Mouse (Mus musculus): Measurements from ENCODE around the gene Tmem50a.
"Not testable (repeated sequence)": the region's sequence is repeated elsewhere in the genome, so short reads cannot be mapped to it uniquely, and the experiment has no call there.

The Tmem50a gene

GRCm38 (mm10) chr4:134922925-134923244 is 8.1 kb upstream of the Tmem50a start:
- peak; percentile 34 for DNase-seq

DNA sequence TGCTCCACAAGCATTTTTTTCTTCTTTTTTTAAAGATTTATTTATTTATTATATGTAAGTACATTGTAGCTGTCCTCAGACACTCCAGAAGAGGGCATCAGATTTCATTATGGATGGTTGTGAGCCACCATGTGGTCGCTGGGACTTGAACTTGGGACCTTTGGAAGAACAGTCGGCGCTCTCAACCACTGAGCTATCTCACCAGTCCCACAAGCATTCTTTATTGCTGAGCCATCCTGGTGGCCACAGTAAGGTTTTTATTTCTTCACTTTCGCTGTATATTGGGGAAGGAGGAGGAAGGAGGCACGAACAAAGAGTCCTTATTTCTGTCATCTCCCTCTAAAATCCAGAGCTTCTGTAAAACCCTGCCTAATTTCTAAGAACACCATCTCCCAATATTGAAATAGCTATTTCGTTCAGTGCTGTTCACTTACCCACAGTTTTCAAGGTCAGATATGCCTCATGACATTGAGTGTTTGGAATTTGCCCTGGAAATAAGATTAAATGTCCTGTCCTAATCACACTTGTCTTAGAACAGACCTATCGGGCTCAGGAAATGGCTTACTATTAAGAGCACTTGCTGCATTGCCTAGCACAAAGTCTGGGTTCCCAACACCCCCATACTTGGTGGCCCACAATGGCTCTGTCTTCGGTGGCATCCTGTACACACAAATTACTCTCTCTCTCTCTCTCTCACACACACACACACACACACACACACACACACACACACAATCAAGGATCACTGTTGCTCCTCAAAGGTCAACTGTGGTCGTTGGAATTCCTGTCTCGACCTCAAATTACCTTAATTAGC is 7.5 kb upstream of the Tmem50a start:
- DNase-seq, result no peak

- no peak for DNase-seq
Measured at GRCm38 (mm10) chr4:134921703-134922102, 6.9 kb upstream of the Tmem50a start.

DNA sequence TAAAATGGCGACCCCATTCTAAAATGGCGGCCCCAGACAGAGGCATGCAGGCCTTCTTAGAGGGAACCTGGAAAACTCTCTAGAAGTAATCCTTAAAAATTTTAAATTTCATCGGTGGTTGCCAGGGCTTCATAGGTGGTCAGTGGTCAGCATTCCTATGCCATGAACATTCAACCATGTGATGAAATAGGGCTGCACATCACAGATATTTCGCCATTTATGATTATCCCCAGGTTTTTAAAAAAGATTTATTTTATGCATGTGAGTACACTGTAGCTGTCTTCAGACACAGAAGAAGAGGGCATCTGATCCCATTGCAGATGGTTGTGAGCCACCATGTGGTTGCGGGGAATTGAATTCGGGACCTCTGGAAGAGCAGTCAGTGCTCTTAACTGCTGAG is 5.8 kb upstream of the Tmem50a start:
- DNase-seq, result no peak

GRCm38 (mm10) chr4:134919733-134920540 is 5.1 kb upstream of the Tmem50a start:
- no peak for DNase-seq

DNA sequence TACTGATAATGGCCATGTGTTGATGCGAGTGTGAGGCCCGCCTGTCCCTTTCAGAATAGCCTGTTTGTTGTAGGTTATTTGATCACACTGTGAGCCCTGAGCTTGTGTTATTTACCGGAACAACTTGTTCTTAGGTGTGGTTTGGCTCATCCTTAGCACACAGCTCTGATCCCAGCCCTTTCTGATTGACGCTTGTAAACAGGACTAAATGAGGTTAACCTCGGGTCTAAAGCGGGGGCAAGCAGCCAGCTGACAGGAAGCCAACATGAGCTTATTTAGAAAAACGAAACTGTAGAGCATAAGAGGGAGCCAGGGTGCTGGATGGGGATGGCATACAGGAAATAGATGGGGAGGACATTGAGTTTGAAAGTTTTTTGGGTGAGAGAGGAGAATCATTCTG is 3.6 kb upstream of the Tmem50a start:
- no peak for DNase-seq

- no peak for DNase-seq
Measured at GRCm38 (mm10) chr4:134917194-134917593, 2.4 kb upstream of the Tmem50a start.

DNA sequence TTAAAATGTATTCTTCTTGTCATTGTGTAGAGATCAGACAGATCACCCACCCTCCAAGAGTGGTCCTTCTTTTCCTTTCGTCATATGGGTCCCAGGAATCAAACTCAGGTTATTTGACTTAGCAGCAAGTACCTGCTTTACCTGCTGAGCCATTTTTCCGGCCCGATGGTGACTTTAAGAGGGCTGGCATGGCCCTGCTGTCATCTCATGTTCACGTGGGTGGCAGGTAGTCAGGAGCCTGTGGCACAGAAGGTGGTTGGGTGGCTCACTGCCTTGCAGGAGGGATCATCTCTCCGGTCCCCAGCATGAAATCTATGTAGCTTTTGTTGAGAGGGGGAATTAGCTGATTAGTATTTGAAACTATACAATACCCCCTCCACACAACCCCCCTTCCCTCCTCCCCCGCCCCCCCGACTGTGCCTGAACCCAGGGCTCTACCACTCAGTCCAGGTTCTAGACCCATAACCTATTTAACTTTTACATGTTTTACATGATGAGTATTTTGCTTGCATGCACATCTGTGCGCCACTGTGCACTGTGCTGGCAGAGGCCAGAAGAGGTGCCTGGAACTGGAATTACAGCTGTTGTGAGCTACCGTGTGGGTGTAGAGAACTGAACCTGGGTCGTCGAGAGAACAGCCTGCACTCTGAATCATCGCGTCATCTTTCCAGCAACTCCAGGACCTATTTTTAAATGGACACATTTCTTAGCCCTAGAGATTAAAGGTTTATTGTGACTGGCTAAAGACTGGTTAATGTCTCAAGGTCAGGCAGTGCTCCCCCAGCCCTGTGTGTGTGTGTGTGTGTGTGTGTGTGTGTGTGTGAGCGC is 613 bp upstream of the Tmem50a start:
- DNase-seq, result no peak

DNA sequence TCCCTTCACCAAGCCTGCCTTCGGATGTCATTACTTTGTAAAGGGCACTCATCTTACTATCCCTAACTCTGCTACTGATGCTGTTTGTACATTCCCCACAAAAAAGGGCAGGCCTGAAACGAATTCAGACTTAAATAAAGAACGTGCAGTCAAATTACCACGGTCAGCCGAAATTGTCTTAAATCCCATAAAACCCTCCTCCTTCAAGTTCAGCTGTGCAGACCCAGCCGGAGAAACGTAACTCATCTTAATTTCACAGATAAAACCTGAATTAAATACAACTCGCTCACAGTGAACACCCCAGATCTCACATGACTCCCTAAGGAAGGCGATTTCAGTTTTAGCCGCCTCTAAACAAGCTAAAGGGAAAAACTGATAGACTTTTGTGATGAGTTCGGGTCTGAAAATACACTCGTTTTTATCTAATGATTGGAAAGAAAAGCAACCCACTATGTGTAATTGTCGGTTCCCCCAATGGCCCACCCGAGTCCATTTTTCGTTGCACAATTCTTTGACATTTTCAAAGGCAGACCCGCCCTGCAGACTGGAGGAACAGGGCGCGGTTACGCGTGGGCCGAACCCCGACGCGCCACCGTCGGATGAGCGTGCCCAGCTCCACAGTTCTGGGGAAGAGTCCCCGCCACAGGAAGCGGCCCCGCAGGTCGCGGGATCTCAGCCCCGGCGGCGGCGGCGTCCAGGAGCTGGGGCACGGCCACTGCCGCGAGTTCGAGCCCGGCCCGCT is 531 bp downstream of the Tmem50a start:
- no peak for DNase-seq

DNA sequence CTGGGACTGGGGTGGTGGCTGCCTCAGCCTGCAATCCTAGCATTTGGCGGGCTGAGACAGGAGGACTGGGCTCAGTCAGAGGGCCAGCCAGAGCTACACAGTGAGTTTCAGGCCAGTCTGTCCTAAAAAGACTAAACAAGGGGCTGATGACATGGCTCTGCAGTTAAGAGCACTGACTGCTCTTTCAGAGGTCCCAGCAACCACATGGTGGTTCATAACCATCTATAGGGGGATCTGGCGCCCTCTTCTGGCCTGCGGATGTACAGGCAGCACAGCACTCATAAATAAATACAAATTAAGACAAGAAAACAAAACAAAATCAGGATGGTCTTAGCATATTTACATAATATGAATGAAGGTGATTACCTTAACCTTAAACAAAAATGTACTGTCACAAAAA is 1.4 kb downstream of the Tmem50a start:
- peak; percentile 20 for DNase-seq

GRCm38 (mm10) chr4:134911406-134911805 is 3.4 kb downstream of the Tmem50a start:
- DNase-seq, result not testable (repeated sequence)

- no peak for DNase-seq
Measured at GRCm38 (mm10) chr4:134903046-134903445, 11.8 kb downstream of the Tmem50a start.

DNA sequence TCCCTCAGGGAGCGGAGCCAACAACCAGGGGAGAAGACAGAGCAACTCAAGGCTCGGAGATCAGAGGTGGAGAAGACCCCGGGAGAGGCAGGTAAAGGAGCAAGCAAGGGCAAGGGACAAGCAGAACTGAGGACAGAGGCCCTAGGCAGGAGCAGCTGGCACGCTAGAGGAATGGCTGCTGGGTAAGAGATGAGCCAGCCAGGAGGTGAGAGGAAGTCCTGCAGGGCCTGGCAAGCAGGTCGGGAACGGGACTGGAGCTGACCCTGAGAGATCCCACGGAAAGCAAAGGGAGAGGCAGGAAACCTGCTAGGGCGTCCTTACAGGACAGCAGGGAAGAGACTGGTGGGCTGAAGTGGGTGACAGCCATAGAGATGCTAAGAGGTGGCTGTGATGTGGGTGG is 13.7 kb downstream of the Tmem50a start:
- no peak for DNase-seq

- DNase-seq, result no peak
Measured at GRCm38 (mm10) chr4:134897256-134897655, 17.6 kb downstream of the Tmem50a start.

- DNase-seq, result peak; percentile 50
Measured at GRCm38 (mm10) chr4:134892096-134892495, 22.7 kb downstream of the Tmem50a start.

- no peak for DNase-seq
Measured at GRCm38 (mm10) chr4:134884364-134884763, 30.5 kb downstream of the Tmem50a start.

DNA sequence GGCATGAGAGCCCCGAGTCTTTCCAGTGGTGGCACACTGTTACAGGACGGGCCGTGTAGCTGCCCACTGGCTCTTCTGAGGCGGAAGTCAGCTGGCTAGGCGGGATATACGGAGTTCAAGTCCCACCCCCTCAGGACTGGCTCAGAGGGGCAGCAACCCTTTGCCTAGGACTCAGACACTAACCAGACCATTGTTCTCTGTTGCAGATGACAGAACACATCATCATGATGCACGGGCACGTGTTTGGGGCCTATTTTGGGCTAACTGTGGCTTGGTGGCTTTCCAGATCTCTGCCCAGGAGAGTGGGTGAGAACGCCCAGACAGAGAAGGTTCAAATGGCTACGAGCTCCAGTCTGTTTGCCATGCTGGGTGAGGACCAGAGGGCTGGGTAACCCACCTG is 31.0 kb downstream of the Tmem50a start:
- DNase-seq, result no peak

GRCm38 (mm10) chr4:134883266-134883665 is 31.6 kb downstream of the Tmem50a start:
- DNase-seq, result no peak

- DNase-seq, result no peak
Measured at GRCm38 (mm10) chr4:134880041-134880440, 34.8 kb downstream of the Tmem50a start.

DNA sequence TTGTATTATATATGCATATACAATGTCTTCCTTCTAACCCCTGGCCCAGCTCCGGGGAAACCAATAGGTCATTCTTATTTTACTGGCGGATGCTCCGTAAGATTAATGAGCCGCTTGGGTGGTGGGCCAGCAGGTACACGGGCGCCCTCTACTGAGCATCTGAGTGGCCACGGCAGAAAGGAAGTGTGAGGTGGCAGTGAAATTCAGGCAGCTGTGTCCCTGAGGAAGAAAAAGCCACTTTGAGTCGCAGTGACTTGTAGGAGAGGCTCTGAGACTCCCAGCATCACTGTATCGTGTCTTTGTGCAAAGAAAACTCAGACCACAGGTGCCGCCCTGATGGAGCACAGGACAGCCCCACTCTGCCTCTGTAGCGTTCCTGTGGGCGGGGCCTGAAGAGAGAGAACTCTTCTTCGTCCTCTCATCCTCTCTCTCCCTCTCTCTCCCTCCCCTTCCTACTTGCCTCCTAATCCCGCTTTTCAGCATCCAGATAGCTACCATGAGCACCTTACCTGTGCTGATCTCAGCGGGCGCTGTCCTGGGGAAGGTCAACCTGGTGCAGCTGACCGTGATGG is 35.3 kb downstream of the Tmem50a start:
- DNase-seq, result peak; percentile 59

- DNase-seq, result no peak
Measured at GRCm38 (mm10) chr4:134876171-134876570, 38.7 kb downstream of the Tmem50a start.

DNA sequence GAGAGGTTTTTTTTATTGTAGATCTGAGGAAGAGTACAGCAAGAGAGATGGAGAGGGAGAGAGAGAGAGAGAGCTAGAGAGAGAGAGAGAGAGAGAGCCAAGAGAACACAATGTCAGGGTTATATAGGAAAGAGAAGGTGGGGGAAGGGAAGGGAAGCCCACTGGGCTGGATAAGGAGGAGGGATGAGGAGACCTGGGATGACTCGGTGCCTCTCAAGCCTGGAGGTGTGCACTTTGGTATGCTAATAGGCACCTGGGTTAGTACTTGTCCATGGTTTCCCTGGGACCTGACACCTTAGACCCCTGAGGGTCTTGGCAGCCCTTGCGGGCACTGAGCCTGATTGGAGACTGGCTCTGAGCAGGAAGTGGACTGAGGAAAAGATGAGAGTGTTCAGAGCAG is 42.9 kb downstream of the Tmem50a start:
- no peak for DNase-seq
